Mouse (Mus musculus) frontal cortex, postnatal 36 days (tissue): ENCODE results near the gene Opn1sw.
"Not testable (repeated sequence)": the region's sequence is repeated elsewhere in the genome, so short reads cannot be mapped to it uniquely, and the experiment has no call there.

Experiments
- DNase-seq, 2 experiments: peaks; one replicate each; pipeline ENCODE4 v3.0.0; 2022; ENCODE audit warnings: low spot score in 2 of 2

Opn1sw gene

GRCm38 (mm10) chr6:29396714-29397540 is 8.7 kb upstream of the Opn1sw start:
- DNase-seq = peak in 1 of 2 experiments; percentile 17

GRCm38 (mm10) chr6:29395910-29396713 is 7.8 kb upstream of the Opn1sw start, which contains the start of gene Ccdc136:
TSS of gene Ccdc136 (plus strand) at chr6:29396309.
- DNase-seq = peak; percentile 79 to 81

GRCm38 (mm10) chr6:29394286-29394685 is 6.0 kb upstream of the Opn1sw start:
- DNase-seq = no peak

- no peak for DNase-seq
These were observed 3.5 kb upstream of the Opn1sw start for GRCm38 (mm10) chr6:29391802-29392201.

- DNase-seq = not testable (repeated sequence)
These were observed 3.0 kb upstream of the Opn1sw start for GRCm38 (mm10) chr6:29391241-29391640.

GRCm38 (mm10) chr6:29390500-29390899 is 2.2 kb upstream of the Opn1sw start:
- not testable (repeated sequence) for DNase-seq

- DNase-seq = no peak
These were observed 1.2 kb upstream of the Opn1sw start for GRCm38 (mm10) chr6:29389425-29389824.

- peak; percentile 76 to 88 for DNase-seq
These were observed 375 bp upstream of the Opn1sw start for GRCm38 (mm10) chr6:29388606-29389080.

GRCm38 (mm10) chr6:29382442-29382841 is 5.8 kb downstream of the Opn1sw start:
- DNase-seq = no peak

- no peak for DNase-seq
These were observed 8.3 kb downstream of the Opn1sw start for GRCm38 (mm10) chr6:29379954-29380353.

- DNase-seq = no peak
These were observed 9.6 kb downstream of the Opn1sw start for GRCm38 (mm10) chr6:29378678-29379077.

- DNase-seq = no peak
These were observed 10.9 kb downstream of the Opn1sw start for GRCm38 (mm10) chr6:29377386-29377785.

GRCm38 (mm10) chr6:29365277-29365676 is 23.0 kb downstream of the Opn1sw start:
- no peak for DNase-seq

GRCm38 (mm10) chr6:29363129-29363515 is 25.1 kb downstream of the Opn1sw start:
- no peak for DNase-seq

GRCm38 (mm10) chr6:29362246-29363128 is 25.8 kb downstream of the Opn1sw start:
- DNase-seq = no peak

GRCm38 (mm10) chr6:29360211-29360610 is 28.1 kb downstream of the Opn1sw start:
- DNase-seq = no peak

GRCm38 (mm10) chr6:29359386-29359785 is 28.9 kb downstream of the Opn1sw start:
- no peak for DNase-seq

- no peak for DNase-seq
These were observed 35.5 kb downstream of the Opn1sw start for GRCm38 (mm10) chr6:29352816-29353215.

GRCm38 (mm10) chr6:29351613-29352012 is 36.7 kb downstream of the Opn1sw start:
- DNase-seq = no peak

GRCm38 (mm10) chr6:29348371-29348724 is 39.9 kb downstream of the Opn1sw start:
- no peak for DNase-seq

GRCm38 (mm10) chr6:29347665-29348370 is 40.5 kb downstream of the Opn1sw start, which contains the start of gene Calu:
TSS of gene Calu (plus strand) at chr6:29348069.
- peak; percentile 99 for DNase-seq
